Mouse (Mus musculus) heart, postnatal 36 days (tissue): ENCODE results near the gene Fam214a. TPM values are rescaled to one million over a fixed set of nuclear protein-coding genes. Genes with fewer than 3 reads are reported as not detected.

Experiments used
- DNase-seq, 2 experiments: peaks; one replicate each; pipeline ENCODE4 v3.0.0; 2021 to 2022
- intact Hi-C: fragments of 180-260 bp; cut with DNase I; formaldehyde crosslinking; loops from one replicate; pipeline ENCODE4 v1.15.1; 2025
- total RNA-seq, 2 experiments: library from RNA; stranded (reverse); gene quantifications; 2 replicates each; pipeline ENCODE4 v1.2.3; 2021

The Fam214a gene
- total RNA-seq, 2 experiments from 2014 or later = 37.3 to 39.8 TPM

GRCm38 (mm10) chr9:75070457-75071028 is 117.9 kb downstream of the Fam214a start, which contains the start of gene Myo5a:
TSS of gene Myo5a (plus strand) at chr9:75071015.
- no peak for DNase-seq
- intact Hi-C loops = no loop called here

- peak; percentile 75 to 86 for DNase-seq
- intact Hi-C loops = no loop called here
Observed at GRCm38 (mm10) chr9:75071029-75071705, 118.5 kb downstream of the Fam214a start.

GRCm38 (mm10) chr9:75071706-75072192 is 119.1 kb downstream of the Fam214a start:
- intact Hi-C loops = no loop called here
- DNase-seq = no peak

DNA sequence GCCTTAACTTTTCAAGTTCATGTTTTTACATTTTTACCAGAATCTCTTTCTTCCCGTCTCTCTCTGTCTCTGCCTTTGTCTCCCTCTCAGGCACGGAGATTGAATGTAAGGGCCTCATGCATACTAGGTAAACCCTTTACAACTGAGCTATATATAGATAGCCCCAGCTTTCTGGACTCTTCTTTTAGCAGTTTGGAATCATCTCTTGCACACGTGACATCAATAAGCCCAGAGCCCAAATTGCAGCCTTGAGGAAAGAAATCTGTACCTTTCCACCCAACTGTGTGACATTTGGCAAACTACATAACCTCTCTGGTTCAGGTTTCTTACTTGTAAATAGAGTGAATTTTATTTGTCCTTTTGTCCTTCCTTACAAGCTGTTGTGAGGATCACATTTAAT is 119.7 kb downstream of the Fam214a start:
- no peak for DNase-seq
- intact Hi-C loops = no loop called here

GRCm38 (mm10) chr9:75077191-75077590 is 124.5 kb downstream of the Fam214a start:
- no peak for DNase-seq
- intact Hi-C loops = no loop called here

Other genes starting within 250 kb of the Fam214a start
- not detected for gene Onecut1, start 91.0 kb upstream of the Fam214a start, total RNA-seq
- 100 to 1,000 TPM; 169 to 182 TPM for gene Arpp19, start 84.7 kb downstream of the Fam214a start, total RNA-seq
- 10 to 100 TPM; 10.7 to 12.2 TPM for gene Myo5a, start 118.1 kb downstream of the Fam214a start, total RNA-seq